Mouse (Mus musculus) liver, adult 2 months (tissue): ENCODE measurements around the gene Cftr. TPM values are rescaled to one million over a fixed set of nuclear protein-coding genes. Genes with fewer than 3 reads are reported as not detected.

Experiments used
- DNase-seq: peaks from one replicate; pipeline ENCODE4 v3.0.0-alpha.2; 2011; ENCODE audit warnings: low read depth, low spot score; ENCODE audit errors: extremely low read depth
- H3K27ac ChIP-seq: fragments of 200-500 bp; replicated peaks from 2 replicates; pipeline ENCODE4 v1.5.1; 2012; ENCODE audit warnings: low read depth, mild to moderate bottlenecking, control low read depth, inconsistent platforms, low read length; ENCODE audit not compliant: insufficient read depth
- H3K27me3 ChIP-seq: fragments of 200-500 bp; 2 replicates; pipeline ENCODE4 v1.6.1; 2012; ENCODE audit warnings: mild to moderate bottlenecking, moderate library complexity, low read length, inconsistent platforms; ENCODE audit not compliant: control insufficient read depth, insufficient read depth
- H3K36me3 ChIP-seq: fragments of 200-500 bp; 2 replicates; pipeline ENCODE4 v1.6.1; 2012; ENCODE audit warnings: low read length, inconsistent platforms; ENCODE audit not compliant: control insufficient read depth, insufficient read depth
- H3K4me1 ChIP-seq: fragments of 200-500 bp; 2 replicates; pipeline ENCODE4 v1.6.1; 2011; ENCODE audit warnings: low read length; ENCODE audit not compliant: control insufficient read depth, insufficient read depth
- H3K4me3 ChIP-seq: fragments of 200-500 bp; 2 replicates; pipeline ENCODE4 v1.5.1; 2011; ENCODE audit warnings: low read depth, mild to moderate bottlenecking, control low read depth, low read length, moderate library complexity; ENCODE audit not compliant: insufficient read depth
- H3K79me2 ChIP-seq: fragments of 200-500 bp; 2 replicates; pipeline ENCODE4 v1.6.1; 2012; ENCODE audit warnings: inconsistent platforms, mild to moderate bottlenecking, low read length, moderate library complexity; ENCODE audit not compliant: control insufficient read depth, insufficient read depth
- H3K9ac ChIP-seq: fragments of 200-500 bp; 2 replicates; pipeline ENCODE4 v1.6.1; 2012; ENCODE audit warnings: low read depth, mild to moderate bottlenecking, control low read depth, inconsistent platforms, low read length
- CTCF ChIP-seq: fragments of 200-500 bp; IDR thresholded peaks from 2 replicates; pipeline ENCODE4 v1.5.1; 2011; ENCODE audit warnings: low read depth, low read length, control low read depth
- POLR2A ChIP-seq: fragments of 200-500 bp; IDR thresholded peaks from 2 replicates; pipeline ENCODE4 v1.6.1; 2011; ENCODE audit warnings: low read length, control low read depth; ENCODE audit not compliant: insufficient read depth; ENCODE audit errors: extremely low read depth
- WGBS: fragments of 180-500 bp; shearing (Covaris S2); methylation state at CpG from one replicate; pipeline ENCODE4 v1.1.7; 2018; 5-methylcytosine and 5-hydroxymethylcytosine counted together
- polyA plus RNA-seq: library from polyadenylated mRNA; depleted of rRNA; stranded (reverse); fragments of >200 nt; gene quantifications from 2 replicates; pipeline ENCODE4 v1.2.3, GENCODE M21; 2012
- total RNA-seq: library from RNA; depleted of rRNA; stranded (reverse); fragments of >200 nt; gene quantifications from 2 replicates; pipeline ENCODE4 v1.2.3, GENCODE M21; 2014

Gene Cftr
- total and polyA plus RNA-seq, 2 experiments = 0.02 to 0.09 TPM

DNA sequence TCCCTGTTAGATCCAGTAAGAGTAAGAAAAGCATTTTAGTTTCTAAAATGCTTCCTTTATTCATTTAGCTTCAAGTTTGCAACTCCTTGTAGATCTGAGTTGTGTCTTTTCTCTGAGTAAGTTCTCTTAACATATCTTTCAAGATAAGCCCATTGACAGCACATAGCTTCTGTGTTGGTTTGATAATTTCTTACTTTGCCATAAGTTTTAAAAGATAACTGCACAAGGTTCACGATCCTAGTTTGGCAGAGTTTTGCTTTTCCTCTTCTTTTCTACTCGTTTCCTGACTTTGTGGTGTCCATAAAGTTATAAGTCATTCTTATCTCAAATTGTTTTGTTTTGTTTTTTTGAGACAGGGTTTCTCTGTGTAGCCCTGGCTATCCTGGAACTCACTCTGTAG lies 130.3 kb downstream of the Cftr start:
- TF ChIP-seq CTCF (no peak), POLR2A (no peak)
- no peaks in the 10 kb centered on the region for H3K36me3 ChIP-seq
- H3K79me2 ChIP-seq = no peaks in the 10 kb centered on the region
- no peaks in the 10 kb centered on the region for H3K4me1 ChIP-seq
- no peak for DNase-seq
- 51% methylated on average over 2 of the region's 2 CpGs for WGBS
- H3K27ac ChIP-seq = no peak overlapping the region
- no peaks in the 10 kb centered on the region for H3K27me3 ChIP-seq
- H3K9ac ChIP-seq = no peak overlapping the region
- no peak overlapping the region for H3K4me3 ChIP-seq

DNA sequence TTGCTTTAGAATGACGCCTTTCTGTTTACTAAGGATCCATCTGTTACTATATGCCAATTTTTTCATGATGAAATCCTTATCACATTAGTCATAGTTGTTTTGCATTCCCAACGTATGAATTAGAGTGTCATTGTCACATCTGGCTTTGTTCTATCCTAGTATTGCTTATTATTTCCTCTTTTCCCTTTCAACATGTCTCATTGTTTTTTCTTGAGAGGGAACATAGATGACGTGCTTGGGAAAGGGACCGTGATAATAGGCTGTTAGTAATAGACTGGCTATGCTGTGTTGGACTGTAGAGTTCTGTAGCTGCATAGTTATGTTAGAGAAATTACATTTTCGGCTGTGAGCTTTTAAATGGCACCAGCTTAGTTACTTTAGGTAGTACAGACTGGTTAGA lies 131.6 kb downstream of the Cftr start:
- Histone ChIP-seq H3K4me3 (no peak overlapping the region), H3K27me3 (no peaks in the 10 kb centered on the region), H3K36me3 (no peaks in the 10 kb centered on the region), H3K79me2 (no peaks in the 10 kb centered on the region), H3K9ac (no peak overlapping the region), H3K27ac (no peak overlapping the region), H3K4me1 (no peaks in the 10 kb centered on the region)
- no peak for TF ChIP-seq CTCF
- 73% methylated on average over 5 of the region's 5 CpGs for WGBS
- DNase-seq = no peak

GRCm38 (mm10) chr6:18303228-18303627 lies 132.7 kb downstream of the Cftr start:
- 66% methylated on average over 3 of the region's 3 CpGs for WGBS
- H3K79me2 ChIP-seq = no peaks in the 10 kb centered on the region
- DNase-seq = no peak
- TF ChIP-seq POLR2A (no peak), CTCF (no peak)
- H3K36me3 ChIP-seq = no peaks in the 10 kb centered on the region
- H3K4me3 ChIP-seq = no peak overlapping the region
- H3K27me3 ChIP-seq = no peaks in the 10 kb centered on the region
- H3K27ac ChIP-seq = no peak overlapping the region
- no peak overlapping the region for H3K9ac ChIP-seq
- H3K4me1 ChIP-seq = no peaks in the 10 kb centered on the region

DNA sequence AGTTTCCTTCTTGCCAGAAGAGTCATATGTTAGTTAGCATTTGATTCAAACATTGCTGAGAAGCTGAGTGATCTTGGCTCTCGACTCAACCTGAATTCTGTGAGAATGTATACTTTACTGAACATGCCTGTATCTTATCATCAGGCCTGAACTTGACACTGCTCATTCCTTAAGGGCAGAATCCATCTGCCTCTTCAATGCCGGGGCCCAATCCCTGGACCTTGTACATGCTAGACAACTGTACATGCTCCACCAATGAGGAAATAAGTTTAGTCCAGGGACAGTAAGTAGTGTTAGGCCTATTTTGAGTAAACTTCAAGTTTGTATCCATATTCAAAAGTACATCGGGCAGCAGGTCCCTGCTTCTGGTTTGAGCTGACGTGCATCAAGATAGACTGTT lies 134.6 kb downstream of the Cftr start:
- Histone ChIP-seq H3K4me3 (no peak overlapping the region), H3K79me2 (no peaks in the 10 kb centered on the region), H3K36me3 (no peaks in the 10 kb centered on the region), H3K27me3 (no peaks in the 10 kb centered on the region), H3K9ac (no peak overlapping the region), H3K27ac (no peak overlapping the region), H3K4me1 (no peaks in the 10 kb centered on the region)
- no peak for DNase-seq
- TF ChIP-seq CTCF (no peak), POLR2A (no peak)
- 86% methylated on average over 4 of the region's 4 CpGs for WGBS

- H3K4me3 ChIP-seq = no peak overlapping the region
- TF ChIP-seq CTCF (no peak), POLR2A (no peak)
- H3K27ac ChIP-seq = no peak overlapping the region
- H3K4me1 ChIP-seq = no peaks in the 10 kb centered on the region
- H3K79me2 ChIP-seq = no peaks in the 10 kb centered on the region
- H3K9ac ChIP-seq = no peak overlapping the region
- 27% methylated on average over 2 of the region's 2 CpGs for WGBS
- no peaks in the 10 kb centered on the region for H3K27me3 ChIP-seq
- H3K36me3 ChIP-seq = no peaks in the 10 kb centered on the region
- DNase-seq = no peak
Observed at GRCm38 (mm10) chr6:18310983-18311382, 140.5 kb downstream of the Cftr start.

DNA sequence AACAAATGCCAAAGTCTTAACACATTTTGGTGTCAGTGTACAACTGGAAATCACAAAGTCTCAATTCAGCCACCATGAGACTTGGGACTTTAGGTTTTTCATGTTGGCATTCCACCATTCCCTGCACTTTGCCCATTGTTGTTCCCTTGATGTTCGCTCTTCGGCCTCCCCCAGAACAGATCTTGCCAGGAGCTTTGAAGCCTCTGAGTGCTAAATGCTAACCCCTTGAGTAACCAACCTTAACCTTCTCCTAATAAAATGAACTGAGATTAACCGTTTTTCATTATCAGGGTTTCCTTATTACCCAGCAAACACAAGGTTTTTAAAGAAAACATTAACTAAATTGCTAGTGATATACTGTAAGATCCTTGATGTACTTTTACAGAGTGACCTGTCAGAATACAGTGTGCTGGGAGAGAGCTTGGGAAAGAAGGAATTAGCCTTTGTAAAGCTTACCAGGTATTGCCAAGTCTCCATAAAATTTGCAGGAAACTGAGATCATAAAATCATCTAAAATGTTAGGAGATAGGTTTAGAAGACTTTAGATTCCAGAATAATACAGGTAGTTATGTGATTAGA lies 144.0 kb downstream of the Cftr start:
- no peak overlapping the region for H3K4me3 ChIP-seq
- no peak overlapping the region for H3K9ac ChIP-seq
- H3K27ac ChIP-seq = no peak overlapping the region
- no peaks in the 10 kb centered on the region for H3K79me2 ChIP-seq
- H3K36me3 ChIP-seq = no peaks in the 10 kb centered on the region
- WGBS = 78% methylated on average over 3 of the region's 3 CpGs
- DNase-seq = no peak
- no peak for TF ChIP-seq CTCF
- no peak for TF ChIP-seq POLR2A
- no peaks in the 10 kb centered on the region for H3K4me1 ChIP-seq
- no peaks in the 10 kb centered on the region for H3K27me3 ChIP-seq
